Mouse (Mus musculus): ENCODE data around the gene Cald1. TPM values are rescaled to one million over a fixed set of nuclear protein-coding genes. Genes with fewer than 3 reads are reported as not detected.

Cald1 gene
- total RNA-seq (2021) = 10 to 100 TPM; 23.3 to 35.0 TPM
- long read RNA-seq, experiment 1, full-length matches to known transcripts = 12 of 20 reads
- long read RNA-seq, experiment 1, partial matches to known transcripts = 4 of 20 reads
- long read RNA-seq, experiment 1, other reads (novel, unspliced or antisense) = 4 of 20 reads
- long read RNA-seq, experiment 2, full-length matches to known transcripts = 11 of 12 reads
- long read RNA-seq, experiment 2, partial matches to known transcripts = 0 of 12 reads
- long read RNA-seq, experiment 2, other reads (novel, unspliced or antisense) = 1 of 12 reads

DNA sequence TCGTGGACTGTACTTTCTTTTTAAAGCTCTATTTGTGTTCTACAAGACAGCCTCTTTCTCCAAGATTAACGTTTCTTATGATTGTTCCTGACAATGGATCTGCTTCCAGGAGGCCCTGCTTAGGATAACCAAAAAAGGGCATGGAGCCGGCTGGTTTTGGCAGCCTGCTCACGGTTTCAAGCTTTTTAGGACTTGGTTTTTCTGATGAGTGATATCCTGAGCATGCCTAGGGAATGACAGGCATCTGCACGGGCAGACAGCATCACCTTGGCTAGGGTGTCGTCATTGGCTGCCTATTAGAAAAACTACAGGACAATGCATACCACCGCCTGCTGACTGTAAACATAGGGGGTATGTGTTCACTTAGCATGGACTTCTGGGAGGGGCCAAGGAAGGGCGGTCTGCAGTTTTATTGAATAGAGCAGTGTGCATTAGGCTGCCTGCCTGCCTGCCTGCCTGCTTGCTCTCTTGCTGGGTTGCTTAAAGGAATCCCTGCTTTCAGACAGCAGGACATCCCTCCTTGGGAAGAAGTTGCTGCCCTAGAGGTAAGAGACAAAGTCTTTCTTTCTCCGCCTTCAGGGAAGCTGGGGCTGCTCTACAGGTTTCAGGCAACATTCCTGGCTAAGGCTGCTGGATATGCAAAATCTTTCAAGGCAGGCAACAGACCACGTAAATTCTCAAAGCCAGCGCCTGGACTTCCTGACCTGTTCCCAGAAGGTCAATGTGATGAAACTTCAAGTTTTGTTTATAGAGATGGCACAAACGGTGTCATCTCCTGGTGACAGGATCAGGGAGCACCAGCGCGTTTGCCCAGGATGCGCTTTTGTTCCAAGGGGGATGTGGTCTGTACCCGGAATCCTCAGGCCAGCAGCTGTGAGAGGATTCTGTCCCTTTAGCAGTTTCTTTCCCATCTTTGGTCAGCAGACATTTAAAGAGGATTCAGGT lies at the start of gene Cald1:
Gene Cald1, plus strand, starts transcription at position 380 of the 945 bp plus-strand sequence.
- peak; percentile 35 for DNase-seq (ENCODE audit: low spot score)

- peak; percentile 62 for DNase-seq (ENCODE audit: low spot score)
These were observed 49.3 kb upstream of the Cald1 start for GRCm38 (mm10) chr6:34549017-34549416.

GRCm38 (mm10) chr6:34552489-34553157 lies 45.7 kb upstream of the Cald1 start:
- DNase-seq (ENCODE audit: low spot score) = no peak

GRCm38 (mm10) chr6:34554291-34554997 lies 43.9 kb upstream of the Cald1 start:
- no peak for DNase-seq (ENCODE audit: low spot score)

DNA sequence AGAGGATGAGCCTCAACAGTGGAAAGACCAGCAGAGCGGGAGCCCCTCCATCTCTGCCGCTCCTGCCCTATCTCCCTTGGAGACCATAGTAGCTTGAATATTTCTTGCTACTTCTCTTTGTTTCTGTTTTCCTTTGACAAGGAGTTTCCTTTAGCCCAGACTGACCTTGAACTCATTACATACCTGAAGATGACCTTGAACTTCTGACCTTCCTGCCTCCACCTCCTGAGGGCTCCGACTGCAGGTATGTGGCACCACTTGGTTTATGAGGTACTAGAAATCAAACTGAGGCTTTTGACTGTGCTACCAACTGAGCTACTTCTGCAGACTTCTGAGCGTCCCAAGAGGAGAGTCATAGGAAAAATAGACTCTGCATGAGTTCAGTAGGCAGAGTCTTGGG lies 38.8 kb upstream of the Cald1 start:
- no peak for DNase-seq (ENCODE audit: low spot score)

DNA sequence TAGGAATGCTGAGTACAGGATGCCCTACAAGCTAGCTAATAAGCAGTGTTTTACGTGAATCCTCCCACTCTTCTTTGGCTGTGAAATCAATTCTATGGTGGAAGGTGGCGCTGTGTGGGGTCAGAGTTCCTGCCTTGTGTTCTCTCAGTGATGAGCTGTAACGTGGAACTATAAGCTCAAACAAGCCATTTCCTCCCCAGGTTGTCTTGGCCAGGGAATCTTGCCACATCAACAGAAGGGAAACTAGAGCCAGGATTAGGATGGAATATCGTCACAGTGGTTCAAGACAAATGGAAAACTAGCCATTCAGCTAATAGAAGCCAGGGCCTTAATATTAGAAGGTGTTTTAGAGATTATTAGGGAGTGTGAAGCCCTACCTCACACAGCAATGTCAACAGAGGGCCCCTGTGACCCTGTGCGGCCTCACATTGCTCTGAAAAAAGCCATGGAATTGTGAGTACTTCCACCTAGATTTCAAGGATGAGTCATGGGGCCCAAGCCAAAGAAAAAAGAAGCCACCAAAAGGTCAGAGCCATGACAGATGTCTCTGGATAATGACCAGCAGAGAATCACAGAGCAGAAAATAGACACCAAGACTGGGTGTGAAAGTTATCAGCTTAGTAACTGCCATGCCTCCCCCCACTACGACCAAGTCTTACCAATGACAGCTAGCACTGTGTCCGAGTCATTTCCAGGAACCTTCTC lies 33.0 kb upstream of the Cald1 start:
- DNase-seq (ENCODE audit: low spot score) = peak; percentile 18

GRCm38 (mm10) chr6:34567298-34567697 lies 31.0 kb upstream of the Cald1 start:
- DNase-seq (ENCODE audit: low spot score) = no peak

- no peak for DNase-seq (ENCODE audit: low spot score)
These were observed 18.7 kb upstream of the Cald1 start for GRCm38 (mm10) chr6:34579504-34580068.

DNA sequence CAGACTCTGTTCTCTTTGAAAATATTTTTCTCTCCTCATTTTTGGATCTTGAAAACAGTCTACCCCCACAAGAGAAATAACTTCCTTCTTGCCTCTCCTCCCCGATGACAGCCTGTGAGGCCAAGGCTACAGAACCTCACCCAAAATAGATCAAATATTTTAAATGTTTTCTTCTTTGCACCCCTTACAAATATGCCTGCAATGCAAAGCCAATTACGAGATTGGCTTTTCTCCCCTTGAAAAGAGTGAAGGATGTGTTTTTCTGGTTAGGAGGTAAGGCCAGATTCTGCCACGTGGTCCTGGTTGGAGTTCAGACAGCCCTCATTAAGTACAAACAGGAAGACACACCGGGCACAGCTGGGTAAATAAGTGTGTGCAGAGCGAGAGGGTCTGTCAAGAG lies 14.9 kb upstream of the Cald1 start:
- DNase-seq (ENCODE audit: low spot score) = no peak

GRCm38 (mm10) chr6:34588066-34588465 lies 10.2 kb upstream of the Cald1 start:
- DNase-seq (ENCODE audit: low spot score) = no peak

DNA sequence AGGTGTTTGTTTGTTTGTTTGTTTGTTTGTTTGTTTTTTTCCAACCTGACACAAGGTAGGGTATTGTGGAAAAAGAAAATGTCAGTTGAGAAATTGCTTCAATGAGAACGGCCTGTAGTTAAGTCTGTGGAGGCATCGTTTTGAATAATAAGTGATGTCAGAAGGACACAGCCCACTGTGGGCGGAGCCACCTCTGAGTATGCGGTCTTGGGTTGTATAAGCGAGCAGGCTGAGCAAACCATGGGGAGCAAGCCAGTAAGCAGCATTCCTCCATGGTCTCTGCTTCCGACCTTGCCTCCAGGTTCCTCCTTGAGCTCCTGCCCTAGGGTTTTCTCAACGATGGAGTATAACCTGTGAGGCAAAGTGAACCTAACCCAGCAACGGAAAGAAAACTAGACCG lies 7.6 kb upstream of the Cald1 start:
- no peak for DNase-seq (ENCODE audit: low spot score)

- DNase-seq (ENCODE audit: low spot score) = no peak
These were observed 4.9 kb upstream of the Cald1 start for GRCm38 (mm10) chr6:34593353-34593752.

DNA sequence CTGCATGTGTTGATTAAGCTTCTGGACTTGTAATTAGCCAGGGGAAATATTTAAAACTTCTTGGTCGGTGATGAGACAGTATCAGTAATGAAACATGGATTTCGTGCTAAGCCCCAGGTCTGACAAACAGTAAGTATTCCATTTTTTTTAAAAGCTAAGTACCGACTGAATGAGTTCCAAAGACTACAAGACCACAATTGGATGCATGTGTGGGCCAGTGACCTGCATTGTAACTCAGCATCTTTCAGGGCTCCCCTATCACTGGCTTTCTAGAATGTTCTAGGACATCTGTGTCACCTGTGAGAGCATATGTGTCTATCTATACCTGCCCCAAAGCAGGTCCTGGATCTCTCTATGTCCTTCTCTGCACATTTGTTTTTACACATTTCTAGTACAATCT lies 984 bp upstream of the Cald1 start:
- no peak for DNase-seq (ENCODE audit: low spot score)

- no peak for DNase-seq (ENCODE audit: low spot score)
These were observed 871 bp downstream of the Cald1 start for GRCm38 (mm10) chr6:34599171-34599570.

GRCm38 (mm10) chr6:34599631-34600111 lies 1.4 kb downstream of the Cald1 start:
- no peak for DNase-seq (ENCODE audit: low spot score)

DNA sequence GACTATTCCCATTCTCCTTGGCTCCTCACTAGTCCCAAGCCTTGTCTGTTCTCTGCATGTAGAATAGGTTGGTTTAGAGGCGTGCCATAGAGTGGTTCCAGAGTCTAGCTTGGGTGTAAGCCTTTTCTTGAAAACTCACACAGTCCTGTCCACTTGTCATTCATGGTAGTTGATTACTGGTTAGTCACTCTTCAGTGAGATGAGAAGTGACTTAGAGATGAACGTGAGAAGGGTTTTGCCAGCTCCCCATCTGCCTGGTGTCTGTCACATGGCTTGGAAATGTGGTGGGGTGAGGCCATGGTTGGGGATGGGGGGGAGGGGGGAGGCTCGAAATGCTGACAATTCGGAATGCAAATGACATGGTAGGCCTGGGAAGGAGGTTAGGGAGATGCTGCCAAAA lies 2.5 kb downstream of the Cald1 start:
- DNase-seq (ENCODE audit: low spot score) = no peak

DNA sequence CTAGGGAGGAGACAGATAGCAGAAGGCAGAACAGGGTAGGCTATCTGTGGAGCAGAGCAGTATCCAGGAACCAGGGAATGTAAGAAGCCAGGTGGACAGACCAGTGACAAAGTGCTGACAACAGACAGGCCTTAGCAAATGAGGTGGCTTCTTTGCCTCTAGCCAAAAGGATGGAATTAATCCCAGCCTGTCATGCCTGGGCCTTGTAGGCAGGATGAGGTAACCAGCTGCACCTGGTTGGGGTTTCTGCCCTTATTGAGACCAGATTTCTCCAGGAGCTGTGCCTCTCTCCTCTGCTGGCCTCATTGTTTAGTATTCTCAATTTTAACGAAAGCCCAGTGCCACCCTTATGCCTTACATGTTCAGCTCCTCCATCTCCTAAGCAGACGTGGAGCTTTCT lies 3.8 kb downstream of the Cald1 start:
- no peak for DNase-seq (ENCODE audit: low spot score)

- DNase-seq (ENCODE audit: low spot score) = no peak
These were observed 8.1 kb downstream of the Cald1 start for GRCm38 (mm10) chr6:34606407-34606806.

- no peak for DNase-seq (ENCODE audit: low spot score)
These were observed 10.3 kb downstream of the Cald1 start for GRCm38 (mm10) chr6:34608603-34609002.

Data from gastrocnemius, adult 18-20 months (tissue).